Mouse (Mus musculus): ENCODE results near the gene Galnt17.

- TF ChIP-seq CTCF (IDR thresholded peaks at IDR 0.05) (no peak), POLR2A (IDR thresholded peaks at IDR 0.05; ENCODE audit: insufficient read depth, low read depth, low read length) (no peak)
These were observed 142.6 kb downstream of the Galnt17 start for GRCm38 (mm10) chr5:131165681-131166080.
